Mouse (Mus musculus): Measurements from ENCODE around the gene AC131692.1. TPM values are rescaled to one million over a fixed set of nuclear protein-coding genes. Genes with fewer than 3 reads are reported as not detected.

AC131692.1 gene
- polyA plus RNA-seq, 1 experiment = 5.9 TPM

GRCm38 (mm10) chr19:6048681-6049410 lies 45.4 kb upstream of the AC131692.1 start:
- H3K27me3 ChIP-seq (ENCODE audit: control insufficient read depth, insufficient read depth, low read length, poor library complexity, severe bottlenecking) = no peaks in the 10 kb centered on the region
- no peak overlapping the region for H3K9ac ChIP-seq (ENCODE audit: low read depth, poor library complexity, severe bottlenecking)
- peaks cover 45% of the 10 kb centered on the region for H3K36me3 ChIP-seq (ENCODE audit: control insufficient read depth, insufficient read depth, low read length, poor library complexity, severe bottlenecking)
- TF ChIP-seq POLR2A (IDR thresholded peaks at IDR 0.05; ENCODE audit: insufficient read depth, low read length) = no peak
- no peak for TF ChIP-seq EP300 (IDR thresholded peaks at IDR 0.05; ENCODE audit: insufficient read depth, low read depth, low read length)
- no peak for TF ChIP-seq CTCF (IDR thresholded peaks at IDR 0.05; ENCODE audit: low read depth, low read length)
- H3K27ac ChIP-seq (ENCODE audit: insufficient read depth, low read length) = no peak overlapping the region
- H3K4me3 ChIP-seq (ENCODE audit: low read depth, low read length) = no peak overlapping the region
- H3K9me3 ChIP-seq (replicated peaks; ENCODE audit: control insufficient read depth, insufficient read depth, low read length, poor library complexity, severe bottlenecking) = no peaks in the 10 kb centered on the region
- H3K4me1 ChIP-seq (ENCODE audit: control insufficient read depth, insufficient read depth, low read length) = no peaks in the 10 kb centered on the region

GRCm38 (mm10) chr19:6052516-6052915 lies 41.7 kb upstream of the AC131692.1 start:
- Histone ChIP-seq H3K27ac (ENCODE audit: insufficient read depth, low read length) (no peak overlapping the region), H3K9me3 (replicated peaks; ENCODE audit: control insufficient read depth, insufficient read depth, low read length, poor library complexity, severe bottlenecking) (no peaks in the 10 kb centered on the region), H3K27me3 (ENCODE audit: control insufficient read depth, insufficient read depth, low read length, poor library complexity, severe bottlenecking) (no peaks in the 10 kb centered on the region), H3K4me3 (ENCODE audit: low read depth, low read length) (no peak overlapping the region), H3K4me1 (ENCODE audit: control insufficient read depth, insufficient read depth, low read length) (no peaks in the 10 kb centered on the region), H3K9ac (ENCODE audit: low read depth, poor library complexity, severe bottlenecking) (no peak overlapping the region), H3K36me3 (ENCODE audit: control insufficient read depth, insufficient read depth, low read length, poor library complexity, severe bottlenecking) (peaks cover 64% of the 10 kb centered on the region)
- TF ChIP-seq CTCF (IDR thresholded peaks at IDR 0.05; ENCODE audit: low read depth, low read length) = no peak

- Histone ChIP-seq H3K27me3 (ENCODE audit: control insufficient read depth, insufficient read depth, low read length, poor library complexity, severe bottlenecking) (no peaks in the 10 kb centered on the region), H3K9me3 (replicated peaks; ENCODE audit: control insufficient read depth, insufficient read depth, low read length, poor library complexity, severe bottlenecking) (no peaks in the 10 kb centered on the region), H3K9ac (ENCODE audit: low read depth, poor library complexity, severe bottlenecking) (no peak overlapping the region), H3K27ac (ENCODE audit: insufficient read depth, low read length) (no peak overlapping the region), H3K4me1 (ENCODE audit: control insufficient read depth, insufficient read depth, low read length) (no peaks in the 10 kb centered on the region), H3K4me3 (ENCODE audit: low read depth, low read length) (no peak overlapping the region), H3K36me3 (ENCODE audit: control insufficient read depth, insufficient read depth, low read length, poor library complexity, severe bottlenecking) (peaks cover 63% of the 10 kb centered on the region)
- TF ChIP-seq CTCF (IDR thresholded peaks at IDR 0.05; ENCODE audit: low read depth, low read length) (no peak), EP300 (IDR thresholded peaks at IDR 0.05; ENCODE audit: insufficient read depth, low read depth, low read length) (no peak), POLR2A (IDR thresholded peaks at IDR 0.05; ENCODE audit: insufficient read depth, low read length) (no peak)
Observed at GRCm38 (mm10) chr19:6054296-6054695, 39.9 kb upstream of the AC131692.1 start.

- Histone ChIP-seq H3K27ac (ENCODE audit: insufficient read depth, low read length) (no peak overlapping the region), H3K9ac (ENCODE audit: low read depth, poor library complexity, severe bottlenecking) (peak overlapping the region; percentile 82), H3K9me3 (replicated peaks; ENCODE audit: control insufficient read depth, insufficient read depth, low read length, poor library complexity, severe bottlenecking) (no peaks in the 10 kb centered on the region), H3K4me3 (ENCODE audit: low read depth, low read length) (peak overlapping the region; percentile 83), H3K27me3 (ENCODE audit: control insufficient read depth, insufficient read depth, low read length, poor library complexity, severe bottlenecking) (no peaks in the 10 kb centered on the region), H3K36me3 (ENCODE audit: control insufficient read depth, insufficient read depth, low read length, poor library complexity, severe bottlenecking) (peaks cover 51% of the 10 kb centered on the region), H3K4me1 (ENCODE audit: control insufficient read depth, insufficient read depth, low read length) (no peaks in the 10 kb centered on the region)
- no peak for TF ChIP-seq CTCF (IDR thresholded peaks at IDR 0.05; ENCODE audit: low read depth, low read length)
- no peak for TF ChIP-seq POLR2A (IDR thresholded peaks at IDR 0.05; ENCODE audit: insufficient read depth, low read length)
- no peak for TF ChIP-seq EP300 (IDR thresholded peaks at IDR 0.05; ENCODE audit: insufficient read depth, low read depth, low read length)
Observed at GRCm38 (mm10) chr19:6056696-6057095, 37.5 kb upstream of the AC131692.1 start.

GRCm38 (mm10) chr19:6057313-6058096 lies 36.7 kb upstream of the AC131692.1 start, which contains the start of the genes Mrpl49 and Fau:
TSS of gene Mrpl49 (minus strand) at chr19:6057785.
TSS of gene Fau (plus strand) at chr19:6057844.
- Histone ChIP-seq H3K36me3 (ENCODE audit: control insufficient read depth, insufficient read depth, low read length, poor library complexity, severe bottlenecking) (peaks cover 45% of the 10 kb centered on the region), H3K9ac (ENCODE audit: low read depth, poor library complexity, severe bottlenecking) (peak within 1 kb of the TSS; percentile 84), H3K27ac (ENCODE audit: insufficient read depth, low read length) (no peak within 1 kb of the TSS), H3K4me3 (ENCODE audit: low read depth, low read length) (peak within 1 kb of the TSS; percentile 89), H3K9me3 (replicated peaks; ENCODE audit: control insufficient read depth, insufficient read depth, low read length, poor library complexity, severe bottlenecking) (no peaks in the 10 kb centered on the region), H3K27me3 (ENCODE audit: control insufficient read depth, insufficient read depth, low read length, poor library complexity, severe bottlenecking) (no peaks in the 10 kb centered on the region), H3K4me1 (ENCODE audit: control insufficient read depth, insufficient read depth, low read length) (no peaks in the 10 kb centered on the region)
- TF ChIP-seq POLR2A (IDR thresholded peaks at IDR 0.05; ENCODE audit: insufficient read depth, low read length) (peak; percentile 96), CTCF (IDR thresholded peaks at IDR 0.05; ENCODE audit: low read depth, low read length) (no peak), EP300 (IDR thresholded peaks at IDR 0.05; ENCODE audit: insufficient read depth, low read depth, low read length) (no peak)

GRCm38 (mm10) chr19:6058513-6058912 lies 35.7 kb upstream of the AC131692.1 start:
- Histone ChIP-seq H3K36me3 (ENCODE audit: control insufficient read depth, insufficient read depth, low read length, poor library complexity, severe bottlenecking) (peaks cover 37% of the 10 kb centered on the region), H3K27me3 (ENCODE audit: control insufficient read depth, insufficient read depth, low read length, poor library complexity, severe bottlenecking) (no peaks in the 10 kb centered on the region), H3K4me1 (ENCODE audit: control insufficient read depth, insufficient read depth, low read length) (no peaks in the 10 kb centered on the region), H3K27ac (ENCODE audit: insufficient read depth, low read length) (peak overlapping the region; percentile 26; the same call in 1 of the 2 replicates), H3K9ac (ENCODE audit: low read depth, poor library complexity, severe bottlenecking) (peak overlapping the region; percentile 84), H3K4me3 (ENCODE audit: low read depth, low read length) (peak overlapping the region; percentile 89), H3K9me3 (replicated peaks; ENCODE audit: control insufficient read depth, insufficient read depth, low read length, poor library complexity, severe bottlenecking) (no peaks in the 10 kb centered on the region)
- TF ChIP-seq CTCF (IDR thresholded peaks at IDR 0.05; ENCODE audit: low read depth, low read length) (no peak), POLR2A (IDR thresholded peaks at IDR 0.05; ENCODE audit: insufficient read depth, low read length) (no peak), EP300 (IDR thresholded peaks at IDR 0.05; ENCODE audit: insufficient read depth, low read depth, low read length) (no peak)

Measured in ES-Bruce4 (cell line).